Mouse (Mus musculus) midbrain, embryonic 13.5 days (tissue): Measurements from ENCODE around the gene Fuz. TPM values are rescaled to one million over a fixed set of nuclear protein-coding genes. Genes with fewer than 3 reads are reported as not detected.
A peak's percentile ranks its signal among the peaks of the same experiment; 100 is the strongest.

Source experiments
- ATAC-seq: fragments of 200-750 bp; cut with Nextera tagmentation; 2 replicates; pipeline ENCODE4 v1.8.0; 2017; ENCODE audit warnings: mild to moderate bottlenecking, moderate TSS enrichment, moderate library complexity
- H3K27ac ChIP-seq: fragments of 300-500 bp; sonication (generic); 2 replicates; pipeline ENCODE4 v1.5.1; 2015; ENCODE audit warnings: inconsistent platforms, mild to moderate bottlenecking, moderate library complexity
- H3K27me3 ChIP-seq: fragments of 300-500 bp; sonication (generic); 2 replicates; pipeline ENCODE4 v1.6.1; 2015; ENCODE audit warnings: mild to moderate bottlenecking, inconsistent platforms
- H3K36me3 ChIP-seq: fragments of 300-500 bp; sonication (generic); 2 replicates; pipeline ENCODE4 v1.6.1; 2015; ENCODE audit warnings: mild to moderate bottlenecking, inconsistent platforms
- H3K4me1 ChIP-seq: fragments of 300-500 bp; sonication (generic); replicated peaks from 2 replicates; pipeline ENCODE4 v1.6.1; 2015; ENCODE audit warnings: inconsistent platforms
- H3K4me2 ChIP-seq: fragments of 300-500 bp; sonication (generic); replicated peaks from 2 replicates; pipeline ENCODE4 v1.6.1; 2015; ENCODE audit warnings: moderate library complexity, mild to moderate bottlenecking, inconsistent platforms
- H3K4me3 ChIP-seq: fragments of 300-500 bp; sonication (generic); replicated peaks from 2 replicates; pipeline ENCODE4 v1.5.1; 2015; ENCODE audit warnings: mild to moderate bottlenecking, inconsistent platforms
- H3K9ac ChIP-seq: fragments of 300-500 bp; sonication (generic); replicated peaks from 2 replicates; pipeline ENCODE4 v1.6.1; 2015; ENCODE audit warnings: mild to moderate bottlenecking, inconsistent platforms
- H3K9me3 ChIP-seq: fragments of 300-500 bp; sonication (generic); 2 replicates; pipeline ENCODE4 v1.6.1; 2016; ENCODE audit warnings: mild to moderate bottlenecking, inconsistent platforms
- WGBS: fragments of 180-500 bp; shearing (Covaris S2); methylation state at CpG from one replicate; pipeline ENCODE4 v1.1.7; 2015; 5-methylcytosine and 5-hydroxymethylcytosine counted together
- microRNA counts: library from miRNA; unstranded; fragments of <30 nt; microRNA quantifications from one replicate; lab custom pipeline; 2016
- microRNA-seq: library from miRNA; unstranded; fragments of <30 nt; microRNA quantifications from one replicate; pipeline ENCODE4, GENCODE M21; 2016
- polyA plus RNA-seq: library from polyadenylated mRNA; unstranded; fragments of >200 nt; fragmentation: Nextera tagmentation; extraction: Ambion mirVana; gene quantifications from 2 replicates; pipeline ENCODE4 v1.2.1, GENCODE M21; 2015

Gene Fuz
- polyA plus RNA-seq, 1 experiment from 2014 or later: 26.9 TPM

GRCm38 (mm10) chr7:44919127-44919526 lies 23.2 kb downstream of the Fuz start:
- Histone ChIP-seq H3K27ac (no peak overlapping the region), H3K9ac (peak overlapping the region; percentile 45; the same call in 1 of the 2 replicates), H3K36me3 (peaks cover 73% of the 10 kb centered on the region), H3K4me1 (no peaks in the 10 kb centered on the region), H3K4me2 (no peak overlapping the region), H3K27me3 (no peaks in the 10 kb centered on the region), H3K9me3 (no peaks in the 10 kb centered on the region), H3K4me3 (no peak overlapping the region)
- WGBS: 89% methylated on average over 5 of the region's 5 CpGs
- no peak for ATAC-seq

DNA sequence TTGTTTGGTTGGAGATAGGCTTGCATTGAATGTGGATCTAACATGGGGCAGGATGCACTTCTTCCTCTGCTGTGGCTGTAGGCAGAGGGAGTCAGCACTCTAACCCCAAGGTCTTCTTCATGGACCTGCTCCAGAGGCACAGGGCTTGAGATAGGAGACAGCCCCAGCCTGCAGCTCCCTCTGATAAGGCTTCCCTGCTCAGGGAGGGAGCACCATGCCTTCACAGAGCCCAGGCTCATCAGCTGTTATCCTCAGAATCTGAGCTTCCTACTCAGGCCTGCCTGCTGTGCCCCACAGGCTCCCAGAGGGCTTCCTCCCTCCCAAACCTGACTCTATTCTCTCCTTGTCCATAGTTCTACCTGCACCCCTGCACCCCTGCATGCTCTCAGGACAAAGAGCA lies 26.7 kb downstream of the Fuz start:
- no peaks in the 10 kb centered on the region for H3K9me3 ChIP-seq
- no peak for ATAC-seq
- no peak overlapping the region for H3K4me2 ChIP-seq
- H3K9ac ChIP-seq: no peak overlapping the region
- H3K36me3 ChIP-seq: peaks cover 64% of the 10 kb centered on the region
- peaks cover 7% of the 10 kb centered on the region; the same call in 1 of the 2 replicates for H3K4me1 ChIP-seq
- H3K4me3 ChIP-seq: no peak overlapping the region
- no peak overlapping the region for H3K27ac ChIP-seq
- no peaks in the 10 kb centered on the region for H3K27me3 ChIP-seq

DNA sequence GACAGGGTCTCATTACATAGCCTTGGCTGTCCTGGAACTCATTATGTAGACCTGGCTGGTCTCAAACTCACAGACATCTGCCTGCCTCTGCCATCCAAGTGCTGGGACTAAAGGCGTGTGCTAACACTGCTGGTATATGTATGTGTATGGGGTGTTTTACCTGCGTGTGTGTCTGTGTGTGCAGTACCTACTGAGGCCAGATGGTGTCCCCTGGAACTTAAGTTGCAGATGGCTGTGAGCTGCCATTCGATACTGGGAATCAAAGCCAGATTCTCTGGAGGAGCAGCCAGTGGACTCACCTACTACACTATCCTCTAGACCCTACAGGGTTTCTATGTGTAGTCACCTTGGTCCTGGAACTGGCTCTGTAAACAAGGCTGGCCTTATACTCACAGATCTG lies 29.6 kb downstream of the Fuz start:
- Histone ChIP-seq H3K4me3 (no peak overlapping the region), H3K36me3 (peaks cover 46% of the 10 kb centered on the region), H3K4me1 (peaks cover 23% of the 10 kb centered on the region), H3K27me3 (no peaks in the 10 kb centered on the region), H3K9ac (no peak overlapping the region), H3K27ac (no peak overlapping the region), H3K9me3 (no peaks in the 10 kb centered on the region), H3K4me2 (no peak overlapping the region)
- 72% methylated on average over 3 of the region's 3 CpGs for WGBS
- no peak for ATAC-seq

GRCm38 (mm10) chr7:44928570-44928969 lies 32.7 kb downstream of the Fuz start:
- Histone ChIP-seq H3K4me2 (peak overlapping the region; percentile 83), H3K4me3 (peak overlapping the region; percentile 86), H3K27me3 (no peaks in the 10 kb centered on the region), H3K4me1 (peaks cover 23% of the 10 kb centered on the region), H3K9me3 (no peaks in the 10 kb centered on the region), H3K27ac (no peak overlapping the region; the same call in 1 of the 2 replicates), H3K36me3 (peaks cover 26% of the 10 kb centered on the region), H3K9ac (peak overlapping the region; percentile 95)
- 5% methylated on average over 1 of the region's 1 CpGs for WGBS
- no peak for ATAC-seq

- peak; percentile 99 for ATAC-seq
- Histone ChIP-seq H3K4me1 (peaks cover 23% of the 10 kb centered on the region), H3K4me2 (peak within 1 kb of the TSS; percentile 83), H3K9me3 (no peaks in the 10 kb centered on the region), H3K9ac (peak within 1 kb of the TSS; percentile 95), H3K27me3 (no peaks in the 10 kb centered on the region), H3K4me3 (peak within 1 kb of the TSS; percentile 86), H3K36me3 (peaks cover 17% of the 10 kb centered on the region), H3K27ac (peak within 1 kb of the TSS; percentile 94)
- WGBS: under 1% methylated on average over 84 of the region's 84 CpGs
Measured at GRCm38 (mm10) chr7:44929204-44930151, 33.6 kb downstream of the Fuz start, which contains the start of gene Ap2a1. TSS of gene Ap2a1 (minus strand) at chr7:44929496.

GRCm38 (mm10) chr7:44938680-44939079 lies 42.8 kb downstream of the Fuz start:
- Histone ChIP-seq H3K36me3 (no peaks in the 10 kb centered on the region), H3K27ac (no peak overlapping the region), H3K4me2 (no peak overlapping the region), H3K9me3 (0 out of 2 replicates have a peak, but pooled peaks cover 5% of the 10 kb centered on the region), H3K27me3 (no peaks in the 10 kb centered on the region), H3K4me3 (no peak overlapping the region), H3K4me1 (no peaks in the 10 kb centered on the region), H3K9ac (no peak overlapping the region)
- no peak for ATAC-seq
- 91% methylated on average over 4 of the region's 4 CpGs for WGBS

GRCm38 (mm10) chr7:44942904-44943303 lies 47.0 kb downstream of the Fuz start, which contains the start of gene Tsks:
TSS of gene Tsks (plus strand) at chr7:44943204.
- WGBS: 81% methylated on average over 7 of the region's 7 CpGs
- ATAC-seq: no peak
- no peaks in the 10 kb centered on the region for H3K9me3 ChIP-seq

GRCm38 (mm10) chr7:44949922-44950321 lies 54.0 kb downstream of the Fuz start:
- Histone ChIP-seq H3K4me1 (peaks cover 18% of the 10 kb centered on the region), H3K27me3 (peaks cover 38% of the 10 kb centered on the region), H3K9me3 (no peaks in the 10 kb centered on the region), H3K27ac (no peak overlapping the region), H3K9ac (no peak overlapping the region), H3K4me2 (no peak overlapping the region), H3K36me3 (no peaks in the 10 kb centered on the region), H3K4me3 (no peak overlapping the region)
- 74% methylated on average over 6 of the region's 6 CpGs for WGBS
- no peak for ATAC-seq

More at GRCm38 (mm10) chr7:44942904-44943303, 47.0 kb downstream of the Fuz start, which contains the start of gene Tsks:
- peaks cover 5% of the 10 kb centered on the region; the same call in 1 of the 2 replicates for H3K27me3 ChIP-seq
- no peaks in the 10 kb centered on the region for H3K4me1 ChIP-seq
- H3K27ac ChIP-seq: no peak within 1 kb of the TSS
- H3K9ac ChIP-seq: no peak within 1 kb of the TSS
- no peak within 1 kb of the TSS for H3K4me3 ChIP-seq
- no peak within 1 kb of the TSS for H3K4me2 ChIP-seq
- H3K36me3 ChIP-seq: no peaks in the 10 kb centered on the region

DNA sequence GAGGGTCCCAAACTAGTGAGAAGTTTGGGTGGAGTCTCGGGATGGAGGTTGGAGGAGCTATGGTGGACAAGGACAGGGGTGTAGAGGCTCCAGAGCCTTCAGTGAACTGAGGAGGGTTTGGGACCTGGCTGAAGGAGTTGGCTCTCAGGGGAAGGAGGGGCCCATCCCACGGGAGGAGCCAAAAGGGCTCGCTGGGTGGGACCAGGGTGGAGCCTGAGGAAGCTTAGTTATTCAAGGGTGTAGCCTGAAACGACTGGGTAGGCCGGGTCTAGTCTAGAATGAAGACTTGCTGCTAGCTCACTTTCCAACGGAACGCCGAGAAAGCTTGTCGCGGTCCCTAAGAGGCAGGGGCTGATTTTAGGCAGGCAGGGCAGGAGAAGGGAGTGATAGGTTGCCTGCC lies 56.1 kb downstream of the Fuz start:
- peaks cover 38% of the 10 kb centered on the region for H3K27me3 ChIP-seq

More for the DNA sequence above, 56.1 kb downstream of the Fuz start:
- H3K4me2 ChIP-seq: peak overlapping the region; percentile 74
- 2% methylated on average over 10 of the region's 10 CpGs for WGBS
- H3K4me1 ChIP-seq: peaks cover 18% of the 10 kb centered on the region
- peak overlapping the region; percentile 47 for H3K4me3 ChIP-seq
- no peak overlapping the region for H3K27ac ChIP-seq
- no peaks in the 10 kb centered on the region for H3K9me3 ChIP-seq
- peak; percentile 29 for ATAC-seq
- no peaks in the 10 kb centered on the region for H3K36me3 ChIP-seq
- peak overlapping the region; percentile 62 for H3K9ac ChIP-seq

MicroRNAs encoded within 50 kb of the gene (microRNA counts, 519-probe panel; counts per million panel counts)
- microRNA mmu-miR-707 (lab: Ali Mortazavi, UCI): 110 counts per million, percentile 56 among the panel's probes with 10 or more counts

Small RNAs within 50 kb of the gene (microRNA-seq; reads per million reads assigned to microRNA genes)
- not detected for gene Mir707

Other genes starting within 250 kb of the Fuz start
- 0.84 and 1.2 TPM in 2 replicates for gene Myh14, start 225.2 kb upstream of the Fuz start, polyA plus RNA-seq
- gene Izumo2, start 187.3 kb upstream of the Fuz start, polyA plus RNA-seq: not detected in 2 replicates
- gene Vrk3, start 147.7 kb upstream of the Fuz start, polyA plus RNA-seq: 33.9 and 35.2 TPM in 2 replicates
- gene Zfp473, start 145.0 kb upstream of the Fuz start, polyA plus RNA-seq: 1.2 and 1.4 TPM in 2 replicates
- 55.7 and 61.3 TPM in 2 replicates for gene Nup62, start 80.0 kb upstream of the Fuz start, polyA plus RNA-seq
- 2.0 and 2.1 TPM in 2 replicates for gene Il4i1, start 79.7 kb upstream of the Fuz start, polyA plus RNA-seq
- 3.8 and 5.4 TPM in 2 replicates for gene Atf5, start 79.4 kb upstream of the Fuz start, polyA plus RNA-seq
- gene Akt1s1, start 47.1 kb upstream of the Fuz start, polyA plus RNA-seq: 78.9 and 88.2 TPM in 2 replicates
- 109 and 110 TPM in 2 replicates for gene Tbc1d17, start 47.0 kb upstream of the Fuz start, polyA plus RNA-seq
- 32.3 and 38.5 TPM in 2 replicates for gene Pnkp, start 38.9 kb upstream of the Fuz start, polyA plus RNA-seq
- 524 and 584 TPM in 2 replicates for gene Ptov1, start 26.3 kb upstream of the Fuz start, polyA plus RNA-seq
- gene Med25, start 3.4 kb upstream of the Fuz start, polyA plus RNA-seq: 151 and 162 TPM in 2 replicates
- gene Ap2a1, start 33.4 kb downstream of the Fuz start, polyA plus RNA-seq: 98.1 and 98.6 TPM in 2 replicates
- gene Tsks, start 47.1 kb downstream of the Fuz start, polyA plus RNA-seq: 0.17 TPM in 1 of 2 replicates, not detected in the other
- 47.0 and 56.0 TPM in 2 replicates for gene Cpt1c, start 78.8 kb downstream of the Fuz start, polyA plus RNA-seq
- 784 and 789 TPM in 2 replicates for gene Prmt1, start 90.5 kb downstream of the Fuz start, polyA plus RNA-seq
- 63.0 and 70.7 TPM in 2 replicates for gene Irf3, start 101.6 kb downstream of the Fuz start, polyA plus RNA-seq
- gene Bcl2l12, start 102.6 kb downstream of the Fuz start, polyA plus RNA-seq: 21.3 and 21.6 TPM in 2 replicates
- gene Scaf1, start 120.3 kb downstream of the Fuz start, polyA plus RNA-seq: 38.1 and 47.7 TPM in 2 replicates
- 8.4 and 9.6 TPM in 2 replicates for gene Rras, start 121.9 kb downstream of the Fuz start, polyA plus RNA-seq
- gene Prr12, start 156.8 kb downstream of the Fuz start, polyA plus RNA-seq: 14.0 and 17.0 TPM in 2 replicates
- gene Nosip, start 166.3 kb downstream of the Fuz start, polyA plus RNA-seq: 56.5 and 61.8 TPM in 2 replicates
- 13.2 and 14.5 TPM in 2 replicates for gene Prrg2, start 166.6 kb downstream of the Fuz start, polyA plus RNA-seq
- gene Rcn3, start 196.1 kb downstream of the Fuz start, polyA plus RNA-seq: 57.7 and 69.8 TPM in 2 replicates
- 17.6 and 18.4 TPM in 2 replicates for gene Fcgrt, start 207.8 kb downstream of the Fuz start, polyA plus RNA-seq
- gene Rps11, start 228.4 kb downstream of the Fuz start, polyA plus RNA-seq: 1,074 TPM in 2 replicates
- gene Rpl13a, start 232.7 kb downstream of the Fuz start, polyA plus RNA-seq: 838 and 877 TPM in 2 replicates
- gene Gm45713, start 240.2 kb downstream of the Fuz start, polyA plus RNA-seq: 0.24 TPM in 1 of 2 replicates, not detected in the other
- gene Flt3l, start 240.4 kb downstream of the Fuz start, polyA plus RNA-seq: 0.82 and 1.3 TPM in 2 replicates